ENCODE assay signal across 9 mouse cellular contexts in genomic region chr2:18343464-18343863, GRCm38 (mm10). TPM values are rescaled to one million over a fixed set of nuclear protein-coding genes. Genes with fewer than 3 reads are reported as not detected.
DNase-seq lines count a peak whose midpoint lies in the region; ATAC-seq and TF ChIP-seq lines count a peak whose summit lies in the region.
"Had no signal": no experiment of that assay in that cellular context is flagged by ENCODE, and none has a peak within 500 bp of the region (broad histone marks: within the 10 kb centered on the region; RNA-seq: fewer than 3 reads in every experiment).

No protein-coding gene starts in this region.

- intact Hi-C loops in heart, postnatal 36 days (cut with DNase I): loop anchor here (2.0 to 10.0 kb wide), 2 partner anchors 317 to 699 kb away; no protein-coding TSS in a partner anchor

- H3K27me3 ChIP-seq in lung, embryonic 14.5 days (ENCODE audit: insufficient read depth, low read length): no peaks in the 10 kb centered on the region
- H3K27me3 ChIP-seq in embryonic facial prominence, embryonic 14.5 days (replicated peaks; ENCODE audit: control insufficient read depth, insufficient read depth, low read length): no peaks in the 10 kb centered on the region

- H3K27ac ChIP-seq in lung, embryonic 14.5 days (ENCODE audit: low read depth): no peak overlapping the region
- no peak overlapping the region for H3K27ac ChIP-seq in embryonic facial prominence, embryonic 14.5 days (replicated peaks; ENCODE audit: low read depth, low read length)

- WGBS in lung, embryonic 14.5 days: 62% methylated on average over 2 of the region's 2 CpGs
- WGBS in embryonic facial prominence, embryonic 14.5 days: 56% methylated on average over 2 of the region's 2 CpGs

- no peak; the same call in 1 of the 2 replicates for TF ChIP-seq CTCF in lung, embryonic 14.5 days (IDR thresholded peaks at IDR 0.05; ENCODE audit: low read depth)

- H3K4me3 ChIP-seq in lung, embryonic 14.5 days (ENCODE audit: low read depth, low read length): no peak overlapping the region
- H3K4me3 ChIP-seq in embryonic facial prominence, embryonic 14.5 days (ENCODE audit: low read depth, low read length): no peak overlapping the region

- no peak overlapping the region for H3K4me2 ChIP-seq in lung, embryonic 14.5 days
- H3K4me2 ChIP-seq in embryonic facial prominence, embryonic 14.5 days (ENCODE audit: low read depth, low read length): no peak overlapping the region
- H3K4me2 ChIP-seq: liver, embryonic 11.5 days had no signal

- H3K9me3 ChIP-seq in lung, embryonic 14.5 days (ENCODE audit: low read depth, low read length): no peaks in the 10 kb centered on the region
- no peaks in the 10 kb centered on the region for H3K9me3 ChIP-seq in embryonic facial prominence, embryonic 14.5 days (ENCODE audit: control insufficient read depth, low read length)

- no peaks in the 10 kb centered on the region for H3K4me1 ChIP-seq in lung, embryonic 14.5 days (ENCODE audit: insufficient read depth)
- H3K4me1 ChIP-seq in embryonic facial prominence, embryonic 14.5 days (ENCODE audit: control insufficient read depth, insufficient read depth, low read length): no peaks in the 10 kb centered on the region

- DNase-seq in cerebellum, postnatal 4 days (ENCODE audit: low spot score in 2 of 2): no peak
- peak; percentile 26 for DNase-seq in lung, embryonic 14.5 days
- no peak for DNase-seq in lung, adult 18-20 months
- peak; percentile 44 for DNase-seq in embryonic facial prominence, embryonic 14.5 days (ENCODE audit: low spot score)
- DNase-seq in adrenal gland, adult 2 months: no peak
- DNase-seq in heart, postnatal 36 days: no peak

- no peaks in the 10 kb centered on the region for H3K36me3 ChIP-seq in lung, embryonic 14.5 days (ENCODE audit: insufficient read depth)
- no peaks in the 10 kb centered on the region for H3K36me3 ChIP-seq in embryonic facial prominence, embryonic 14.5 days (ENCODE audit: control insufficient read depth, insufficient read depth, low read length)

- H3K9ac ChIP-seq in lung, embryonic 14.5 days: no peak overlapping the region
- H3K9ac ChIP-seq in embryonic facial prominence, embryonic 14.5 days (ENCODE audit: low read depth, low read length): no peak overlapping the region

- ATAC-seq in cerebellum, adult (ENCODE audit: insufficient number of reproducible peaks, low FRiP score, low TSS enrichment): peak; percentile 81
- ATAC-seq in lung, embryonic 14.5 days (ENCODE audit: insufficient read depth): no peak
- peak; percentile 30; the same call in 1 of the 2 replicates for ATAC-seq in embryonic facial prominence, embryonic 14.5 days (ENCODE audit: low read depth)
- 0 out of 2 replicates have a peak, but pooled peaks have one; percentile 16 for ATAC-seq in neutrophil, adult 5-6 weeks (ENCODE audit: extremely low read depth, insufficient number of reproducible peaks, low FRiP score, poor library complexity, severe bottlenecking)

RNA-seq across cellular contexts. Expression of gene Dnajc1, which starts 49.2 kb away (rescaled TPM):
- polyA plus RNA-seq in lung, embryonic 14.5 days (2014; fragmentation: Nextera tagmentation; extraction: Ambion mirVana): 30.8 and 34.3 TPM in 2 replicates
- polyA plus RNA-seq in embryonic facial prominence, embryonic 14.5 days (2014; fragmentation: Nextera tagmentation; extraction: Ambion mirVana): 35.5 and 35.7 TPM in 2 replicates
- total RNA-seq in neutrophil, adult 5-6 weeks (2017): 23.8 and 30.1 TPM in 2 replicates
- total RNA-seq in adrenal gland, adult 2 months (2021): 10 to 100 TPM; 32.1 to 39.7 TPM
- 76.4 and 94.4 TPM in 2 replicates for polyA plus RNA-seq in adrenal gland, adult 2 months (2012; rRNA removed)
- total RNA-seq in heart, postnatal 36 days (2021): 10 to 100 TPM; 14.9 to 15.4 TPM

Comparison
In these comparisons a context has a peak if more than half of its experiments do, and no peak if none do; other contexts are left out.
1. DNase-seq: peak in lung, embryonic 14.5 days (single experiment) and embryonic facial prominence, embryonic 14.5 days (single experiment); none in cerebellum, postnatal 4 days (0 of 2), lung, adult 18-20 months (0 of 2), adrenal gland, adult 2 months (single experiment) and heart, postnatal 36 days (0 of 2).